In genomic region chr3:96435557-96436091, GRCm38 (mm10) we compare ENCODE assay signal across 8 mouse cellular contexts. TPM values are rescaled to one million over a fixed set of nuclear protein-coding genes. Genes with fewer than 3 reads are reported as not detected.
DNase-seq lines count a peak whose midpoint lies in the region; ATAC-seq and TF ChIP-seq lines count a peak whose summit lies in the region.

No protein-coding gene starts in this region.

- no peak overlapping the region for H3K9ac ChIP-seq in heart, embryonic 11.5 days (ENCODE audit: low read depth, low read length)
- H3K9ac ChIP-seq in MEL (ENCODE audit: control insufficient read depth, low read depth, low read length, poor library complexity, severe bottlenecking), result peak overlapping the region; percentile 32
- H3K9ac ChIP-seq in midbrain, embryonic 13.5 days (replicated peaks), result no peak overlapping the region

- under 1% methylated on average over 26 of the region's 26 CpGs for WGBS in heart, embryonic 11.5 days (ENCODE audit: insufficient replicate concordance)
- under 1% methylated on average over 26 of the region's 26 CpGs for WGBS in midbrain, embryonic 13.5 days

- TF ChIP-seq CTCF in MEL (IDR thresholded peaks at IDR 0.05 in 2 of 3, conservative IDR thresholded peaks at IDR 0.05 in 1 of 3; ENCODE audit: control insufficient read depth in 1 of 3, insufficient read depth in 1 of 3, low read depth in 2 of 3, low read length in 3 of 3, poor library complexity in 1 of 3, severe bottlenecking in 1 of 3), result no peak
- TF ChIP-seq CTCF in layer of hippocampus, adult 2 months (conservative IDR thresholded peaks at IDR 0.05), result no peak

- no peak for TF ChIP-seq RAD21 in MEL (IDR thresholded peaks at IDR 0.05; ENCODE audit: low read depth, low read length)

- peak overlapping the region; percentile 35 for H3K4me3 ChIP-seq in heart, embryonic 11.5 days (ENCODE audit: low read depth, low read length)
- H3K4me3 ChIP-seq in MEL (ENCODE audit: control insufficient read depth in 1 of 2, insufficient read depth in 1 of 2, low read depth in 2 of 2, low read length in 2 of 2), result peak overlapping the region; percentile 8 to 57; a peak in 3 of 4 replicates
- H3K4me3 ChIP-seq in layer of hippocampus, adult 2 months, result peak overlapping the region; percentile 52
- H3K4me3 ChIP-seq in midbrain, embryonic 13.5 days (replicated peaks), result peak overlapping the region; percentile 25

- TF ChIP-seq EP300 in MEL (IDR thresholded peaks at IDR 0.05; ENCODE audit: low read depth in 1 of 2, low read length in 2 of 2), result no peak

- no peaks in the 10 kb centered on the region for H3K36me3 ChIP-seq in heart, embryonic 11.5 days (ENCODE audit: control insufficient read depth, insufficient read depth, low read length)
- H3K36me3 ChIP-seq in MEL (ENCODE audit: control insufficient read depth in 1 of 2, insufficient read depth in 2 of 2, low read length in 2 of 2), result peaks cover 0 to 15% of the 10 kb centered on the region in 2 experiments; a peak in 2 of 4 replicates
- H3K36me3 ChIP-seq in midbrain, embryonic 13.5 days, result no peaks in the 10 kb centered on the region

- peaks cover 29% of the 10 kb centered on the region for H3K27me3 ChIP-seq in heart, embryonic 11.5 days (ENCODE audit: control insufficient read depth, insufficient read depth, low read length)
- H3K27me3 ChIP-seq in MEL (ENCODE audit: control insufficient read depth in 1 of 2, insufficient read depth in 2 of 2, low read length in 2 of 2), result peaks cover 2 to 4% of the 10 kb centered on the region in 2 experiments; a peak in 2 of 4 replicates
- peaks cover 71% of the 10 kb centered on the region for H3K27me3 ChIP-seq in midbrain, embryonic 13.5 days

- no peaks in the 10 kb centered on the region for H3K79me2 ChIP-seq in MEL (ENCODE audit: control insufficient read depth, insufficient read depth, low read length, poor library complexity)

- H3K4me2 ChIP-seq in heart, embryonic 11.5 days, result peak overlapping the region; percentile 63
- peak overlapping the region; percentile 37 for H3K4me2 ChIP-seq in midbrain, embryonic 13.5 days (replicated peaks)

- ATAC-seq in heart, embryonic 11.5 days (replicated peaks; ENCODE audit: insufficient number of reproducible peaks, low FRiP score, low TSS enrichment), result no peak
- peak; percentile 47 for ATAC-seq in erythroid progenitor cell, adult 5-6 weeks (replicated peaks; ENCODE audit: low FRiP score, poor library complexity, severe bottlenecking)
- no peak for ATAC-seq in midbrain, embryonic 13.5 days

- no peak for TF ChIP-seq POLR2A in MEL (IDR thresholded peaks at IDR 0.05; ENCODE audit: control insufficient read depth in 1 of 2, insufficient read depth in 1 of 2, low read depth in 1 of 2, low read length in 2 of 2, poor library complexity in 1 of 2)

- 0 out of 2 replicates have a peak, but pooled peaks cover 3% of the 10 kb centered on the region for H3K4me1 ChIP-seq in heart, embryonic 11.5 days (ENCODE audit: control insufficient read depth, insufficient read depth, low read length)
- H3K4me1 ChIP-seq in MEL (ENCODE audit: control insufficient read depth in 1 of 2, insufficient read depth in 2 of 2, low read length in 2 of 2), result peaks cover 0 to 13% of the 10 kb centered on the region in 2 experiments; a peak in 2 of 4 replicates
- peaks cover 7% of the 10 kb centered on the region; the same call in 1 of the 2 replicates for H3K4me1 ChIP-seq in midbrain, embryonic 13.5 days (replicated peaks)

- intact Hi-C loops in heart, postnatal 25 days (cut with DNase I), result no loop called here

- no peak for DNase-seq in heart, postnatal 25 days (ENCODE audit: low spot score)
- peak; percentile 98 for DNase-seq in MEL (ENCODE audit: low read depth, low spot score)
- DNase-seq in layer of hippocampus, adult 2 months (ENCODE audit: low spot score in 2 of 2), result peak; percentile 30 to 41
- DNase-seq in urinary bladder, postnatal 25 days (ENCODE audit: low spot score), result no peak
- no peak for DNase-seq in ovary, postnatal 36 days (ENCODE audit: low spot score)

- no peaks in the 10 kb centered on the region for H3K9me3 ChIP-seq in heart, embryonic 11.5 days (replicated peaks; ENCODE audit: control insufficient read depth, low read length)
- H3K9me3 ChIP-seq in MEL (replicated peaks; ENCODE audit: insufficient read depth, low read length), result no peaks in the 10 kb centered on the region
- no peaks in the 10 kb centered on the region for H3K9me3 ChIP-seq in midbrain, embryonic 13.5 days

- H3K27ac ChIP-seq in heart, embryonic 11.5 days (ENCODE audit: low read depth, low read length), result no peak overlapping the region
- no peak overlapping the region for H3K27ac ChIP-seq in MEL (ENCODE audit: control insufficient read depth, low read depth, low read length)
- H3K27ac ChIP-seq in layer of hippocampus, adult 2 months, result 0 out of 2 replicates have a peak overlapping the region, but pooled peaks have one; percentile 20
- no peak overlapping the region for H3K27ac ChIP-seq in midbrain, embryonic 13.5 days

TF ChIP-seq in MEL, 35 proteins besides CTCF, POLR2A, EP300 and RAD21:
- TF ChIP-seq GATA1 (IDR thresholded peaks at IDR 0.05; ENCODE audit: low read depth, low read length) (0 out of 2 replicates have a peak, but pooled peaks have one; percentile 11), ZKSCAN1 (IDR thresholded peaks at IDR 0.05; ENCODE audit: low read depth, low read length) (no peak), TAL1 (IDR thresholded peaks at IDR 0.05; ENCODE audit: low read length) (peak; percentile 3; the same call in 1 of the 2 replicates)

RNA-seq across cellular contexts. Expression of gene BC107364, which starts 16.5 kb away (rescaled TPM):
- 0.43 TPM in 1 of 2 replicates, not detected in the other for polyA plus RNA-seq in heart, embryonic 11.5 days (2014; fragmentation: Nextera tagmentation; extraction: Ambion mirVana)
- not detected for total RNA-seq in heart, postnatal 25 days (2021)
- total RNA-seq in MEL (2012; rRNA removed), result not detected in 2 replicates
- under 1 TPM in 1 of 2 experiments, not detected in 1; 0.17 TPM for polyA plus RNA-seq in MEL (2012; ENCODE audit: insufficient read depth in 1 of 2, insufficient read length in 2 of 2, low read depth in 1 of 2, low replicate concordance in 2 of 2, missing spikeins in 1 of 2)
- not detected in 2 replicates for total RNA-seq in erythroid progenitor cell, adult 5-6 weeks (2015; ENCODE audit: low replicate concordance)
- not detected in 2 replicates for total RNA-seq in erythroid progenitor cell, adult 5-6 weeks (2017; ENCODE audit: low replicate concordance)
- not detected for total RNA-seq in layer of hippocampus, adult 2 months (2021)
- not detected in 2 replicates for polyA plus RNA-seq in midbrain, embryonic 13.5 days (2015; fragmentation: Nextera tagmentation; extraction: Ambion mirVana)

Comparison
In these comparisons a context has a peak if more than half of its experiments do, and no peak if none do; other contexts are left out.
1. DNase-seq: peak in MEL (single experiment) and layer of hippocampus, adult 2 months (2 of 2); none in heart, postnatal 25 days (single experiment), urinary bladder, postnatal 25 days (single experiment) and ovary, postnatal 36 days (single experiment).
2. Peak in every context shown above with its lines, with median percentiles within 50 percentile points of each other: H3K4me3 ChIP-seq.